Mouse (Mus musculus) thymus, adult 2 months (tissue): ENCODE results near the gene Adam8. TPM values are rescaled to one million over a fixed set of nuclear protein-coding genes. Genes with fewer than 3 reads are reported as not detected.

Source experiments
- DNase-seq: peaks from one replicate; pipeline ENCODE4 v3.0.0; 2021
- H3K27ac ChIP-seq: fragments of 200-500 bp; 2 replicates; pipeline ENCODE4 v1.5.1; 2012; ENCODE audit warnings: low read length, control low read depth; ENCODE audit not compliant: control insufficient read depth, insufficient read depth
- H3K27me3 ChIP-seq: fragments of 200-500 bp; 2 replicates; pipeline ENCODE4 v1.6.1; 2012; ENCODE audit warnings: mild to moderate bottlenecking, low read length, moderate library complexity, mixed read lengths; ENCODE audit not compliant: control insufficient read depth, insufficient read depth
- H3K36me3 ChIP-seq: fragments of 200-500 bp; 2 replicates; pipeline ENCODE4 v1.6.1; 2012; ENCODE audit warnings: mild to moderate bottlenecking, low read length, moderate library complexity; ENCODE audit not compliant: control insufficient read depth, insufficient read depth
- H3K4me1 ChIP-seq: fragments of 200-500 bp; replicated peaks from 2 replicates; pipeline ENCODE4 v1.6.1; 2012; ENCODE audit warnings: low read length; ENCODE audit not compliant: control insufficient read depth, insufficient read depth
- H3K4me3 ChIP-seq: fragments of 200-500 bp; 2 replicates; pipeline ENCODE4 v1.5.1; 2012; ENCODE audit warnings: mild to moderate bottlenecking, low read length, control low read depth, moderate library complexity; ENCODE audit not compliant: control insufficient read depth, insufficient read depth
- CTCF ChIP-seq: fragments of 200-500 bp; IDR thresholded peaks from 2 replicates; pipeline ENCODE4 v1.5.1; 2012; ENCODE audit warnings: mild to moderate bottlenecking, control low read depth, low read length, moderate library complexity, borderline replicate concordance; ENCODE audit not compliant: control insufficient read depth, poor library complexity, insufficient read depth; ENCODE audit errors: extremely low read depth
- POLR2A ChIP-seq: fragments of 200-500 bp; IDR thresholded peaks from 2 replicates; pipeline ENCODE4 v1.6.1; 2012; ENCODE audit warnings: mild to moderate bottlenecking, low read length, control low read depth, moderate library complexity; ENCODE audit not compliant: control insufficient read depth, poor library complexity, insufficient read depth; ENCODE audit errors: extremely low read depth
- WGBS: fragments of 180-500 bp; shearing (Covaris S2); methylation state at CpG from one replicate; pipeline ENCODE4 v1.1.7; 2018; 5-methylcytosine and 5-hydroxymethylcytosine counted together
- polyA plus RNA-seq: library from polyadenylated mRNA; depleted of rRNA; stranded (reverse); fragments of >200 nt; gene quantifications from 2 replicates; pipeline ENCODE4 v1.2.3, GENCODE M21; 2012

Gene Adam8
- polyA plus RNA-seq, 1 experiment, result 37.6 TPM

GRCm38 (mm10) chr7:139994676-139995075 is 2.3 kb upstream of the Adam8 start:
- TF ChIP-seq CTCF (no peak), POLR2A (no peak)
- Histone ChIP-seq H3K27ac (no peak overlapping the region), H3K4me3 (no peak overlapping the region), H3K27me3 (no peaks in the 10 kb centered on the region), H3K36me3 (peaks cover 10% of the 10 kb centered on the region), H3K4me1 (peaks cover 9% of the 10 kb centered on the region)
- WGBS, result 40% methylated on average over 3 of the region's 3 CpGs
- peak; percentile 46 for DNase-seq

- 89% methylated on average over 4 of the region's 4 CpGs for WGBS
- Histone ChIP-seq H3K27me3 (no peaks in the 10 kb centered on the region), H3K4me3 (no peak overlapping the region), H3K27ac (no peak overlapping the region), H3K36me3 (peaks cover 10% of the 10 kb centered on the region), H3K4me1 (peaks cover 9% of the 10 kb centered on the region)
- no peak for DNase-seq
- TF ChIP-seq POLR2A (no peak), CTCF (no peak)
Observed at GRCm38 (mm10) chr7:139994202-139994601, 1.8 kb upstream of the Adam8 start.

- Histone ChIP-seq H3K36me3 (peaks cover 7% of the 10 kb centered on the region), H3K27ac (no peak overlapping the region), H3K4me3 (no peak overlapping the region), H3K4me1 (peaks cover 11% of the 10 kb centered on the region), H3K27me3 (no peaks in the 10 kb centered on the region)
- no peak for TF ChIP-seq CTCF
- no peak for TF ChIP-seq POLR2A
- DNase-seq, result no peak
- 83% methylated on average over 6 of the region's 6 CpGs for WGBS
Observed at GRCm38 (mm10) chr7:139993532-139993931, 1.2 kb upstream of the Adam8 start.

- peaks cover 11% of the 10 kb centered on the region for H3K4me1 ChIP-seq
- no peak overlapping the region for H3K4me3 ChIP-seq
- DNase-seq, result no peak
- H3K36me3 ChIP-seq, result no peaks in the 10 kb centered on the region
- no peak overlapping the region for H3K27ac ChIP-seq
- WGBS, result 44% methylated on average over 8 of the region's 8 CpGs
- TF ChIP-seq POLR2A (no peak), CTCF (no peak)
- no peaks in the 10 kb centered on the region for H3K27me3 ChIP-seq
Observed at GRCm38 (mm10) chr7:139990864-139991394, 1.4 kb downstream of the Adam8 start.

GRCm38 (mm10) chr7:139988272-139988671 is 4.1 kb downstream of the Adam8 start:
- H3K4me1 ChIP-seq, result peaks cover 11% of the 10 kb centered on the region
- H3K4me3 ChIP-seq, result no peak overlapping the region
- no peaks in the 10 kb centered on the region for H3K27me3 ChIP-seq
- no peak for DNase-seq
- no peak for TF ChIP-seq POLR2A
- no peak overlapping the region for H3K27ac ChIP-seq
- H3K36me3 ChIP-seq, result no peaks in the 10 kb centered on the region
- WGBS, result 89% methylated on average over 9 of the region's 9 CpGs

- H3K4me3 ChIP-seq, result no peak overlapping the region
- TF ChIP-seq POLR2A, result no peak
- TF ChIP-seq CTCF, result no peak
- DNase-seq, result no peak
- H3K36me3 ChIP-seq, result no peaks in the 10 kb centered on the region
- WGBS, result 97% methylated on average over 11 of the region's 11 CpGs
- 0 out of 2 replicates have a peak, but pooled peaks cover 2% of the 10 kb centered on the region for H3K4me1 ChIP-seq
- H3K27me3 ChIP-seq, result no peaks in the 10 kb centered on the region
- H3K27ac ChIP-seq, result no peak overlapping the region
Observed at GRCm38 (mm10) chr7:139984505-139984904, 7.9 kb downstream of the Adam8 start.

GRCm38 (mm10) chr7:139982058-139982457 is 10.3 kb downstream of the Adam8 start:
- H3K27me3 ChIP-seq, result no peaks in the 10 kb centered on the region
- H3K36me3 ChIP-seq, result no peaks in the 10 kb centered on the region
- DNase-seq, result no peak
- WGBS, result 85% methylated on average over 11 of the region's 11 CpGs
- H3K27ac ChIP-seq, result no peak overlapping the region
- H3K4me3 ChIP-seq, result no peak overlapping the region
- TF ChIP-seq CTCF (no peak), POLR2A (no peak)
- H3K4me1 ChIP-seq, result peaks cover 9% of the 10 kb centered on the region
